Mouse (Mus musculus): ENCODE measurements around the gene Xxylt1.
A peak's percentile ranks its signal among the peaks of the same experiment; 100 is the strongest.

DNA sequence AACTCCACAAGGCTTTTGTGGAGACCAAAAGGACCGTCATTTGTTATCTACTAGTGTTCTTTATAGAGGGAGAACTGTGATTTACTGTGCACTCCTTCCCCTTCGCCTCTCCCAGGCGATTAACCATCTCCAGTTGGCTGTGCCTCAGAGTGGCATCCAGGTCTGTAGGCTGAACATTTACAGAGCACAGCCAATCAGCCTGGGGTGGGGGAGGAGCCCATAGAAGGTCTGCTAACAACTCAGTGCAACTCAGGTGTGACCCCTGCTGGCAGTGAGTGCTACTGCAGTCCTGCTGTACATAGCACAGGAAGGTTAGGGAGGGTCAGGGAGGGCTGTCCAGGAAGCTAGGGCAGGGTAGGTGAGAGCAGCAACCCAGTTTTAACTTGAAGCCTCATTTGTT, 104.0 kb downstream of the Xxylt1 start:
- TF ChIP-seq CTCF (IDR thresholded peaks at IDR 0.05) (peak; percentile 100), EP300 (IDR thresholded peaks at IDR 0.05) (no peak)

Measured in lung, postnatal 0 days (tissue).